Mouse (Mus musculus) C2C12 (cell line): Measurements from ENCODE around the gene Ccm2l.

ENCODE experiments used
- CEBPB ChIP-seq: IDR thresholded peaks from one replicate; pipeline ENCODE4 v1.6.1; 2011; ENCODE audit warnings: low read depth, mild to moderate bottlenecking, control low read depth, moderate library complexity
- CTCF ChIP-seq: IDR thresholded peaks from one replicate; pipeline ENCODE4 v1.5.1; 2011; ENCODE audit not compliant: control insufficient read depth, insufficient read depth, insufficient read length
- FOSL1 ChIP-seq: IDR thresholded peaks from one replicate; pipeline ENCODE4 v1.8.0; 2011; ENCODE audit warnings: mild to moderate bottlenecking, low read length; ENCODE audit not compliant: poor library complexity, insufficient read depth, severe bottlenecking
- MAX ChIP-seq: IDR thresholded peaks from one replicate; pipeline ENCODE4 v1.6.1; 2011; ENCODE audit warnings: mild to moderate bottlenecking, control low read depth
- MYOD1 ChIP-seq: IDR thresholded peaks from one replicate; pipeline ENCODE4 v1.6.1; 2011; ENCODE audit warnings: low read depth; ENCODE audit not compliant: control insufficient read depth, insufficient read length
- MYOG ChIP-seq: IDR thresholded peaks from one replicate; pipeline ENCODE4 v1.6.1; 2011; ENCODE audit not compliant: control insufficient read depth, insufficient read length; ENCODE audit errors: extremely low read depth
- USF1 ChIP-seq: IDR thresholded peaks from one replicate; pipeline ENCODE4 v1.6.1; 2011; ENCODE audit warnings: low read depth, mild to moderate bottlenecking, control low read depth, moderate library complexity

GRCm38 (mm10) chr2:153053896-153054295, 11.9 kb upstream of the Ccm2l start:
- no peak for TF ChIP-seq CTCF
- TF ChIP-seq USF1: no peak
- no peak for TF ChIP-seq MYOD1
- no peak for TF ChIP-seq CEBPB
- no peak for TF ChIP-seq MAX
- TF ChIP-seq MYOG: no peak
- TF ChIP-seq FOSL1: no peak
